Mouse (Mus musculus) intestine, postnatal 0 days (tissue): ENCODE results near the gene Gna12. TPM values are rescaled to one million over a fixed set of nuclear protein-coding genes. Genes with fewer than 3 reads are reported as not detected.

ENCODE experiments used
- ATAC-seq: fragments of 200-750 bp; cut with Nextera tagmentation; 2 replicates; pipeline ENCODE4 v1.8.0; 2017; ENCODE audit warnings: mild to moderate bottlenecking, moderate TSS enrichment, moderate library complexity
- H3K27ac ChIP-seq: fragments of 300-500 bp; sonication (generic); 2 replicates; pipeline ENCODE4 v1.5.1; 2014; ENCODE audit warnings: mild to moderate bottlenecking, low read depth, low read length, moderate library complexity
- H3K27me3 ChIP-seq: fragments of 300-500 bp; sonication (generic); replicated peaks from 2 replicates; pipeline ENCODE4 v1.6.1; 2014; ENCODE audit warnings: low read length, mixed read lengths; ENCODE audit not compliant: control insufficient read depth, insufficient read depth
- H3K36me3 ChIP-seq: fragments of 300-500 bp; sonication (generic); 2 replicates; pipeline ENCODE4 v1.6.1; 2014; ENCODE audit warnings: mild to moderate bottlenecking, moderate library complexity; ENCODE audit not compliant: control insufficient read depth, insufficient read depth
- H3K4me1 ChIP-seq: fragments of 300-500 bp; sonication (generic); replicated peaks from 2 replicates; pipeline ENCODE4 v1.6.1; 2014; ENCODE audit warnings: antibody characterized with exemption, low read length, mixed read lengths; ENCODE audit not compliant: control insufficient read depth, insufficient read depth
- H3K4me2 ChIP-seq: fragments of 300-500 bp; sonication (generic); replicated peaks from 2 replicates; pipeline ENCODE4 v1.6.1; 2014; ENCODE audit warnings: low read depth, mild to moderate bottlenecking, moderate library complexity
- H3K4me3 ChIP-seq: fragments of 300-500 bp; sonication (generic); 2 replicates; pipeline ENCODE4 v1.5.1; 2014; ENCODE audit warnings: low read depth, low read length
- H3K9ac ChIP-seq: fragments of 300-500 bp; sonication (generic); 2 replicates; pipeline ENCODE4 v1.6.1; 2014; ENCODE audit warnings: mild to moderate bottlenecking, low read depth, low read length
- H3K9me3 ChIP-seq: fragments of 300-500 bp; sonication (generic); 2 replicates; pipeline ENCODE4 v1.6.1; 2016; ENCODE audit warnings: mixed run types; ENCODE audit not compliant: control insufficient read depth
- CTCF ChIP-seq: sonication (generic); IDR thresholded peaks from 2 replicates; pipeline ENCODE4 v1.5.1; 2016; ENCODE audit warnings: low read depth, mild to moderate bottlenecking, control low read depth, antibody characterized with exemption, moderate library complexity
- WGBS: fragments of 180-500 bp; shearing (Covaris S2); extraction: QIAGEN DNeasy Blood & Tissue Kit; methylation state at CpG from one replicate; pipeline ENCODE4 v1.1.7; 2014; 5-methylcytosine and 5-hydroxymethylcytosine counted together
- polyA plus RNA-seq: library from polyadenylated mRNA; unstranded; fragments of >200 nt; fragmentation: Nextera tagmentation; extraction: Ambion mirVana; gene quantifications from 2 replicates; pipeline ENCODE4 v1.2.1, GENCODE M21; 2015

Gene Gna12
- polyA plus RNA-seq, 1 experiment from 2014 or later = 13.8 TPM

- no peak for TF ChIP-seq CTCF
- 84% methylated on average over 8 of the region's 8 CpGs for WGBS
- H3K4me1 ChIP-seq = no peaks in the 10 kb centered on the region
- H3K9ac ChIP-seq = no peak overlapping the region
- no peak for ATAC-seq
- H3K36me3 ChIP-seq = peaks cover 47% of the 10 kb centered on the region
- no peak overlapping the region for H3K4me2 ChIP-seq
- no peaks in the 10 kb centered on the region for H3K27me3 ChIP-seq
- no peak overlapping the region for H3K4me3 ChIP-seq
- H3K9me3 ChIP-seq = no peaks in the 10 kb centered on the region
- H3K27ac ChIP-seq = no peak overlapping the region
Measured at GRCm38 (mm10) chr5:140781886-140782572, 48.2 kb downstream of the Gna12 start.

- WGBS = 85% methylated on average over 5 of the region's 5 CpGs
- Histone ChIP-seq H3K27me3 (no peaks in the 10 kb centered on the region), H3K9ac (no peak overlapping the region), H3K36me3 (peaks cover 51% of the 10 kb centered on the region), H3K4me3 (no peak overlapping the region), H3K27ac (no peak overlapping the region), H3K4me1 (no peaks in the 10 kb centered on the region), H3K4me2 (no peak overlapping the region), H3K9me3 (no peaks in the 10 kb centered on the region)
- TF ChIP-seq CTCF = no peak
- no peak for ATAC-seq
Measured at GRCm38 (mm10) chr5:140781122-140781521, 49.1 kb downstream of the Gna12 start.

- Histone ChIP-seq H3K4me1 (no peaks in the 10 kb centered on the region), H3K27me3 (no peaks in the 10 kb centered on the region), H3K27ac (no peak overlapping the region), H3K9me3 (no peaks in the 10 kb centered on the region), H3K4me2 (no peak overlapping the region), H3K4me3 (no peak overlapping the region), H3K9ac (no peak overlapping the region), H3K36me3 (peaks cover 25% of the 10 kb centered on the region)
- 63% methylated on average over 9 of the region's 9 CpGs for whole genome bisulfite sequencing
- ATAC-seq = no peak
- no peak for TF ChIP-seq CTCF
Measured at GRCm38 (mm10) chr5:140776968-140777367, 53.3 kb downstream of the Gna12 start.

GRCm38 (mm10) chr5:140775111-140775510 lies 55.1 kb downstream of the Gna12 start:
- H3K4me3 ChIP-seq = no peak overlapping the region
- 94% methylated on average over 4 of the region's 4 CpGs for WGBS
- no peak overlapping the region for H3K9ac ChIP-seq
- H3K27ac ChIP-seq = no peak overlapping the region
- no peak for ATAC-seq
- H3K27me3 ChIP-seq = no peaks in the 10 kb centered on the region
- no peaks in the 10 kb centered on the region for H3K4me1 ChIP-seq
- no peak overlapping the region for H3K4me2 ChIP-seq
- TF ChIP-seq CTCF = no peak
- H3K36me3 ChIP-seq = peaks cover 17% of the 10 kb centered on the region
- no peaks in the 10 kb centered on the region for H3K9me3 ChIP-seq

- H3K27me3 ChIP-seq = no peaks in the 10 kb centered on the region
- H3K4me2 ChIP-seq = no peak overlapping the region
- H3K27ac ChIP-seq = 0 out of 2 replicates have a peak overlapping the region, but pooled peaks have one; percentile 1
- peaks cover 11% of the 10 kb centered on the region for H3K36me3 ChIP-seq
- WGBS = 58% methylated on average over 7 of the region's 7 CpGs
- no peak for ATAC-seq
- H3K4me1 ChIP-seq = no peaks in the 10 kb centered on the region; the same call in 1 of the 2 replicates
- H3K9ac ChIP-seq = no peak overlapping the region
- TF ChIP-seq CTCF = no peak
- H3K9me3 ChIP-seq = no peaks in the 10 kb centered on the region
- no peak overlapping the region for H3K4me3 ChIP-seq
Measured at GRCm38 (mm10) chr5:140772158-140772557, 58.1 kb downstream of the Gna12 start.

GRCm38 (mm10) chr5:140771612-140772011 lies 58.6 kb downstream of the Gna12 start:
- no peak overlapping the region for H3K4me2 ChIP-seq
- H3K9me3 ChIP-seq = no peaks in the 10 kb centered on the region
- WGBS = 36% methylated on average over 6 of the region's 6 CpGs
- no peaks in the 10 kb centered on the region; the same call in 1 of the 2 replicates for H3K4me1 ChIP-seq
- TF ChIP-seq CTCF = no peak
- no peak for ATAC-seq
- H3K27ac ChIP-seq = 0 out of 2 replicates have a peak overlapping the region, but pooled peaks have one; percentile 1
- H3K27me3 ChIP-seq = no peaks in the 10 kb centered on the region
- no peak overlapping the region for H3K4me3 ChIP-seq
- no peak overlapping the region for H3K9ac ChIP-seq
- peaks cover 6% of the 10 kb centered on the region; the same call in 1 of the 2 replicates for H3K36me3 ChIP-seq
